Mouse (Mus musculus): Measurements from ENCODE around the gene Mxi1. TPM values are rescaled to one million over a fixed set of nuclear protein-coding genes. Genes with fewer than 3 reads are reported as not detected.
A peak's percentile ranks its signal among the peaks of the same experiment; 100 is the strongest.

Gene Mxi1
- total RNA-seq, 4 experiments from 2014 or later: 81.4 to 89.0 (median 87.7) TPM

DNA sequence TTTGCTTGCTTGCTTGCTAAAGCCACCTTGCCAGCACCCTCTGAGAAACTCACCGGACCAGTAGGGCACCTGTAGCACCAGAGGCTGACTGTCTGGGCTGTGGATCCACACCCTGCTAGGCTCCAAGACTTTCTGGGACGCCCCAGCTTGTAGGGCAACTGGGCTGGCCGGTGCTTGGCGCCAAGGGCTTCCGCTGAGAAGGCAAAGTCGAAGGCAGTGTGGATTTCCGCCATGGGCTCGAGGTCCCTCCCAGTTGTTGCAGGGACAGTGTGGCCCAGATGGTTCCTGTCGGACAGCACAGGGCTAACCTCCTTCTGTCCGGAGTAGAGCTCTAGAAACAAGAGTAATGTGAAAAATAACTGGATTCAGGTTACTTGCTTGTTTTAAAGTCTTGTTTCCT, 11.0 kb downstream of the Mxi1 start:
- no peak for DNase-seq (ENCODE audit: low spot score in 2 of 2)

DNA sequence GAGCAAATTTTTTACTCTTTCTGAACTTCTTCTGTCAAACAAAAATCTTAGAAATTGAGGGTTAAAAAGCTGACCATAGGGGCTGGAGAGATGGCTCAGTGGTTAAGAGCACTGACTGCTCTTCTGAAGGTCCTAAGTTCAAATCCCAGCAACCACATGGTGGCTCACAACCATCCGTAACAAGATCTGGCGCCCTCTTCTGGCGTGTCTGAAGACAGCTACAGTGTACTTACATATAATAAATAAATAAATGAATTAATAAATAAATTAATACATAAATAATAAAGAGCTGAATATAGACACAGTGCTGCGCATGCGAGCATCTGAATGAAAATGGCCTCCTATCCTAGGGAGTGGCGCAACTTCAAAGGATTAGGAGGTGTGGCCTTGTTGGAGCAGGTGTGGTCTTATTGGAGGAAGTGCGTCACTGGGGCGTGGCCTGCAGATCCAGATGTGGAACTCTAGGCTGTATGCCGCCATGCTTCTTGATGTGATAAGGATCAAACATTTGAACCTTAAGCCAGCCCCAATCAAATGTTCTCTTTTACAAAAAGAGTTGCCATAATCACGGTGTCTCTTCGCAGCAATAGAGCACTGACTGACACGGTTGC, 12.2 kb downstream of the Mxi1 start:
- no peak for DNase-seq (ENCODE audit: low spot score in 2 of 2)

- no peak for DNase-seq (ENCODE audit: low spot score in 2 of 2)
These were observed 14.5 kb downstream of the Mxi1 start for GRCm38 (mm10) chr19:53324866-53325265.

- peak; percentile 64 to 90 for DNase-seq (ENCODE audit: low spot score in 2 of 2)
These were observed 15.4 kb downstream of the Mxi1 start for GRCm38 (mm10) chr19:53325578-53326295.

- DNase-seq (ENCODE audit: low spot score in 2 of 2): no peak
These were observed 17.8 kb downstream of the Mxi1 start for GRCm38 (mm10) chr19:53328116-53328515.

GRCm38 (mm10) chr19:53329221-53329991, 19.1 kb downstream of the Mxi1 start:
- DNase-seq (ENCODE audit: low spot score in 2 of 2): peak; percentile 84 to 88

DNA sequence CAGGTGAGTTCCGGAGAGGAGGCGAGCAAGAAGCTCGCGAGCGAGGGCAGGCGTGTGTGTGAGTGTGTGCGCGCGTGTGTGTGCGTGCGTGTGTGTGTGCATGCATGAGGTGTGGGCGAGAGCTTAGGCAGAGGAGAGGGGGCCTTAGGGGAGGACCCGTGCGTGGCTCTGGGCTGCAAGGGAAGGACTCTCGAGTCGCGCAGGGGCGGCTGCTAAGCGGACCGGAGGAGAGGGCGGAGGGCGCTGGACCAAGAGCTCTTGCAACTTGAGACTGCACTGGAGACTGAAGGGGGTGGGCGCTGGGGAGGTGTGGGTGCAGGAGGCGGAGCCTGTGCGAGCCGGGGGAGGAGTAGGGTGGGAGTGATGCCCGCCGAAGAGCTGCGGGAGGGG, 19.7 kb downstream of the Mxi1 start:
- DNase-seq (ENCODE audit: low spot score in 2 of 2): peak; percentile 55 to 79

DNA sequence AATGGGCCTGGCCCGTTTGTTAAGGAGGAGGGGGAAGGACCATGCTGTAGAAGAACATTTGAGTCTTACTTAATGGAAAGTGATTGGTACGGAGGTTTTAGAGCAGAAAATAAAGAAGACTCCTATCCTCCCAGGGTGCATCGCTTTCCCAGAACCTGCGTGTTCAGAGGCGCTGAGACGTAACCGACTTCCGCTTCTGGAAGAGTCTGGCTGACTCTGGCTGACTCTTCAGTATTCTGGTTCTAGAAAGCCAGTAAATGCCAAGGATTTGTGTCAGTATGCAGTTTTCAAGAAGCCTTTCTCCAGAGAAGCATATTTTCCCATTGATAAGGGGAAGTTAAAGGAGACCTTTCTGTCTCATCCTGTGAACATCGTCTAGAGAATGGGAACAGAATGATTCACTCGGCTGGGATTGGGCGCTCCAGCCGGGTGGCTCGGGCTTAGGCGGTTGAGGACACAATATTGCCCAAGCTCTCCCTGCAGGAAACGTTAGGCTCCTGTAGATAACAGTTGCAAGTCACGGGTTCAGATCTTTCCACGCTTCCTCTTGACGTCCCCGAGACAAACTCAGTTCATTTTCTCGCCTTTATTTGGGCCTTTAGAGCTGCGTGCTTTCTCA, 21.7 kb downstream of the Mxi1 start:
- DNase-seq (ENCODE audit: low spot score in 2 of 2): no peak

- DNase-seq (ENCODE audit: low spot score in 2 of 2): no peak
These were observed 23.4 kb downstream of the Mxi1 start for GRCm38 (mm10) chr19:53333730-53334129.

DNA sequence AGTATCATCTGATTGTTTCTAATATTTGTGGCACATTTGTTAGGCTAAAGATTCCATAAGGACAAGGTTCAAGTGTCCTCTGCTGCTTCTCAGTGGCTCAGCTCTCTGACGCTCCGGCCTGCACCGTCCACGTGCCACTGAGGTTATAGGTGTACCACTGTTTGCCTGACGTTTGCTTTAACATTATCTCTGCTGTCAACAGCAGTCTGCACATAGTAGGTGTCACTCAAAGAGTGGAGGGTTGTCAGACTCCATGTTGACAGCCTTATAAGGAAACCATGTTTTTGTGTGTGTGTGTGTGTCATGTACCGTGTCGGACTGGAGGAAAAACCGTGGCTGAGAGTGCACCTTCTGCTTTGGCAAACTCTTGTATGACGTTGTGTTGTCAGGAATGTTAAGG, 24.9 kb downstream of the Mxi1 start:
- DNase-seq (ENCODE audit: low spot score in 2 of 2): no peak

DNA sequence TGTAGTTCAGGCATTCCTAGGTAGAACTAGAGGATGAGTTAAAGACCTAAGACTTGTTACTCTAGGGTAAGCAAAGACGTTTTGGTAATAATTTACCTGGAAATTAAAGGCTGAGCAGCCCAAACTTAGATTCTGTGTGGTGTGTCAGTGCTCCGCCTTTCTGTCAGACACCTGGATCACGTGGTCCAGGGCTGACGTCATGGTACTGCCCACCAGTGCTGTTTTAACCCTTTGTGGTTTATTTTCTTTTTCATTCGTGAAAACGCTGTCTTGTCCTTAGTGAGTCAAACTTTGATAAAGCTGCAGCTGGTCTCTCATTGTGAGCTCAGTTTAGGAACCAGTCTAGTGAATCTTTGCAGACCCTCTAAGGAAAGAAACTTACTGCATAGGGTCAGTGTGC, 30.1 kb downstream of the Mxi1 start:
- no peak for DNase-seq (ENCODE audit: low spot score in 2 of 2)

- no peak for DNase-seq (ENCODE audit: low spot score in 2 of 2)
These were observed 33.0 kb downstream of the Mxi1 start for GRCm38 (mm10) chr19:53343174-53343881.

- DNase-seq (ENCODE audit: low spot score in 2 of 2): no peak
These were observed 33.7 kb downstream of the Mxi1 start for GRCm38 (mm10) chr19:53344062-53344461.

DNA sequence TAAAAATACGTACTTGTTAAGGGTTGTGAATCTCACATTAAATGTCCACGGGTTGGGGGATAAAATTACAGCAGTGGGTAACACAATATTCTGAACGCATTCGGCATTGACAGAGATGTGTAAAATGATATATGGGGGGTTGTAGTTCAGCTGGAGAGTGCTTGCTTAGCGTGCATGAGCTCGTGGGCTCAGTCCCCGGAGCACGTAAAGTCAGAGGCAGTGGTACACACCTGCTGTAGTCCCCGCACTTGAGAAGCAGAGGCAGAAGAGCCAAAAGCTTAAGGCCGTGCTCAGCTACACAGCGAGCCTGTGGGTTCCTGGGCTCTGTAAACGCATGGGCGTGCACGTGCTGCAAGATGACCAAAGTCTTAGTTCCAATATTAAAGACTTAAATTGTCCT, 35.4 kb downstream of the Mxi1 start:
- no peak for DNase-seq (ENCODE audit: low spot score in 2 of 2)

DNA sequence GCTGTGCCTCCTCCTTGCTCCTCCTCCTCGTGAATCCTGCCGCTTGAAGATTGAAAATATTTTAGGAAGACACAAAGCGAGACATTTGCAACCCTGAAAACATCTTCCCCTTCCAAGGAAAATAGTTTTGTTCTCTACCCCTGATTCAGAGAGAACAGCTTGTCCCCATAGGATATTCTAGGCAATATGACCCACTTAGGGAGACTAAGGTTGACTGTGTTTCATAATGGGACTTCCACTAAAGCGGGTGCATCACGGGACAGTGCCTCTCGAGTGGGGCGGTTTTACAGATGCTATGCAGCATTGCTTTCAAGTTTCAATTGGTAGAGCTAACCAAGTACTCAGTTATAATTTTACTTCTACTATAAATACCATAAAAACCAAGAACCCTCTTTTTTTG, 43.5 kb downstream of the Mxi1 start:
- DNase-seq (ENCODE audit: low spot score in 2 of 2): peak in 1 of 2 experiments; percentile 46

- no peak for DNase-seq (ENCODE audit: low spot score in 2 of 2)
These were observed 44.1 kb downstream of the Mxi1 start for GRCm38 (mm10) chr19:53354271-53355000.

DNA sequence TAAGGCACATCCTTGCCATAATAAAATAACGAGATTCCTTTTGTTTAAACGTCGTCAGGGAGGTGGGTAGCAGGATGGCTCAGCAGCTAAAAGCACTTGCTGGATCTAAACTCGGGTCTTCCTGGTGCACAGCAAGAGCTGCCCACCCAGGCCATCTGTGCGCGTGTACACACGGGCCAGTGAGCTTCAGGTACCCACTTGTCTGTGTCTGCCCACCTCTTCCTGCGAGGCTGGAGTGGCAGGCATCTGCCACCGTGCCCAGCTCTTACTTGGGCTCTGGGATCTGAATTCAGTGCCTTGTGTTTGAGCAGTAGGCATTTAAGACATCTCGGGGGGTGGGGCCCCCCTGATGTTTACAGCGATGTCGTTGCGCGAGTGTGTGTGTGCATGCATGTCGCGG, 44.7 kb downstream of the Mxi1 start:
- peak in 1 of 2 experiments; percentile 80 for DNase-seq (ENCODE audit: low spot score in 2 of 2)

- no peak for DNase-seq (ENCODE audit: low spot score in 2 of 2)
These were observed 49.1 kb downstream of the Mxi1 start for GRCm38 (mm10) chr19:53359160-53360033.

DNA sequence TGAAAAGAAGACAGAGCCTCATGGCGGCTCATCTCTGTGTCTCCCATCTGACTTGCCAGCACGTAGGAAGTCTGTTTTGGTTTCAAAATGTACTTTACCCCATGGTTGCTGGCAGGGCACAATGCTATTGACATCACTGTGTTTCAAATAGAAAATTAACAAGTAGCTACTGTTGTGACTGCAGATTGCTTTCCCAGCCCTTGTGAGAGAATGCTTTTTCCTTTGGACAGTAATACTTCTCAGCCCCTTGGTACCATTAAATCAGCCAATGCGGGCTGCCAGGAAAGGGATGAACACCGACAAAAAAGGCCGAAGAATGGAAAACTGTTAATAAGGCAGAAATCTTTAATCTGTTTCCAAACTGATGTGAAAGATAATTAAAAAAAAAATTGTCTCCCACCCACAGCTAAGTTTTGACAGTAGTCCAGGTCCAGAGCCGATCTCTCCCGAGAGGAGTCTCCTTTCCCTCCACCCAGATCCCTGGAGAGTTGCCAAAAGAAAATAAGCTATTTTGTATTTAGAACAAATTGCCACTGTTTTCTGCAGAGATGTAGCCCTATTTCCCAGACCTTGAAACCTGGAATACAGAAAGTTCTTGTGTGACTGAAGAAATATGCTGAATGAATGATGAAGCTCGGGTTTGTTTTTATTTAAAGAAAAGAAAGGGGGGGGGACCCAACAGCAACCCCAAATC, 50.1 kb downstream of the Mxi1 start:
- no peak for DNase-seq (ENCODE audit: low spot score in 2 of 2)

Data from left cerebral cortex, adult 8-10 months (tissue).